Mouse (Mus musculus): Measurements from ENCODE around the gene Sox4.

The Sox4 gene

DNA sequence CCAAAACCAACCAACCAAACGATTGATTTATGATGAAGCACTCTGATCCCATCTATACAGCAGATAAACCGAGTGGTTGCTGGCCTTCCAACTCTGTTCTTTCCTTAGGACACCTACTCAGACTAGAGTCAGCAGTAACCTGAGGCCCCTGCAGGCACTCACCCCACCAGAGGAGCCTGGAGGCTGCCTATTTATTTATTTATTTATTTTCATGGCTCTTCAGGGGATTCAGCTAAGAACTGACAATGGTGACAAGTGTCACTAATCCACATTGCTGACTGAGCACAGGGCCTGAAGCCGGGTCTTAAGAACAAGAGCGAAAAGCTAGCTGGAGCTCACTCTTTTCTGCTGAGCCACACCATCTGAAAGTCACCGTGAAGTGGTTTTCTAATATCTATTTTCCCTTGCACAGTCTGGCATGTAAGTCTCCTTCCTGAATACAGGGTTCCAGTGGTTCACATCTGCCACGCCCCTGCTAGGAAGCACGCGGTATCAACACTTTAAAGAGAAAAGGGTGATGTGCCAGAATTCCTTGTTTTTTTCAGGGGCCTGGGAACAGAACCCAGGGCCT, 6.9 kb downstream of the Sox4 start:
- DNase-seq (ENCODE audit: low spot score), result no peak

DNA sequence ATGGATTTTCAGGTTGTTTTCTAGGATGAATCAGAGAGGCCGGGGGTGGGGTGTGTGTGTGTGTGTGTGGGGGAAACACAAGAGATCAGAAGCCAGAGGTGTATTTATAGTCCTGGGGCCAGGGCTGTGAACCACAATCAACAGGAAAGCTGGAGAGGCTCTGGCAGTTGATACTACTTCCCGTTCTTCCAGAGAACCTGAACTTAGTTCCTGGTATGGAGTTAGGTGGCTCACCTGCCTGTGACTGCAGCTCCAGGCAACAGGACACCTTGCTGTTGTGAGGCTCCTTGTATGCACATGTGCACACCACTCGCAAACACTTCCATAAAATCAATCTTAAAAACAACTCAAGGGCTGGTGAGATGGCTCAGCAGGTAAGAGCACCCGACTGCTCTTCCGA, 7.8 kb downstream of the Sox4 start:
- no peak for DNase-seq (ENCODE audit: low spot score)

DNA sequence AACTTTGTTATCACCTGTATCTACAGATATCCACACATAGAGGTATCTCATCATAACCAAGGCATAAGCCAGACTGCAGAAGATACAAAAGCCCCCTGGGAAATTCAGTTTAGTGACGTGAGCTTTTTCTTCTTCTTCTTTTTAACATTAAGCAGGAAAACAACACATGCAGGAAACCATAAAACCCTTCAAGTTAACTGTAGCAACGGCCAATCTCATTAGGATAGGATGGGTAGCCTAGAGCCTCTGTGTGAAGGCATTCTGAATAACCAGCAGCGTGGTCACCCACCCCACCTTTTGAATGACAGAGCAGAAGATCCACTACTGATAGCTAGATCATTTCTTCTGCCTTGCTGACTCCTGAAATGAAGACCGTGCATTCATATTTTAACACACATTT, 10.6 kb downstream of the Sox4 start:
- DNase-seq (ENCODE audit: low spot score), result no peak

DNA sequence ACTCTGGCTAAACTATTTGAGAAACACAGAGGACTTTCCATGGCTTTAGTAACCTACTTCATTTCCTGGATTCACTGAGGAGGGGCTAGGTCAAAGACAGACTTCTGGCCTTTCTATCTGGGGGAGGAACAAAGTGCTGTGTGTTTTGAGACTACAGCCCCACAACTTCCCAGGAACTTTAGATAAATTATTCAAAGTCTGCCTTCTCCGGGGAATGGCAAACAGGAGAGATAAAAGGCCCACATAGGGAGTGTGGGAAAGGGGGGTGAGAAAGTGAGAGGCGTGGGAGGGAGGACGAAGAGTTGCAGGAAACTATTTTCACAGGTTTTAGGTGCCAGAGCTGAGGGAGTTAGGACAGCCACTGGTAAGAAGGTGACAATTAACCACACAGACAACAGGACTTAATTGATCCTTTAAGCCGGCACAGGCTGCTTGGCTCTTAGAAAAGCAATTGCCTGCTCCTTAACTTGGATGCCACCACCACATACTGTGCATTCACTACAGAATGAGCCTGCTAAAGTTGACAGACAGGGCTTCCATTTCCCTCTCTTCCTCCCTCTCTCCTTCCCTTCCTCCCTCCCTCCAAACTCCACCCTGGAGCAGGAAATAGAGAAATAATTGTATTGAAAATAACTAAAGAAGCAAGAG, 11.4 kb downstream of the Sox4 start:
- DNase-seq (ENCODE audit: low spot score), result no peak

DNA sequence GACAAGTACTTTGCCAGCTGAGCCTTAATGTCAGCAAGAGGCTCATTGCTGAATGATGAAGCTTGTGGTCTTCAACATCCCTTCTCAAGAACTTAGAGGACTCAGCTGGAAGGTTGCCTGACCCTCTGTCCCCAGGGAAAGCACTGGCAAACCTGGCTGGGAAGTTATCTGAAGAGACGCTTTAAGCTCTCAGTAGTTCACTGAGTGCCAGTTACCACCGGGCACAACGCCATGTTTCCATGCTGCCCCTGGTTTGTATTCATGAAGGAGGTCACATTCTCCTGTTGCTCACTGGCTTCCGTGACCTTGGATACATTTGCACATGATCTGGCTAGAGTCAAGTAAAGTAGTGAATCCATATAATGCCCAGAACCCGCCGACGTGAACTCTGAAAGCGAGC, 20.1 kb downstream of the Sox4 start:
- DNase-seq (ENCODE audit: low spot score), result no peak

DNA sequence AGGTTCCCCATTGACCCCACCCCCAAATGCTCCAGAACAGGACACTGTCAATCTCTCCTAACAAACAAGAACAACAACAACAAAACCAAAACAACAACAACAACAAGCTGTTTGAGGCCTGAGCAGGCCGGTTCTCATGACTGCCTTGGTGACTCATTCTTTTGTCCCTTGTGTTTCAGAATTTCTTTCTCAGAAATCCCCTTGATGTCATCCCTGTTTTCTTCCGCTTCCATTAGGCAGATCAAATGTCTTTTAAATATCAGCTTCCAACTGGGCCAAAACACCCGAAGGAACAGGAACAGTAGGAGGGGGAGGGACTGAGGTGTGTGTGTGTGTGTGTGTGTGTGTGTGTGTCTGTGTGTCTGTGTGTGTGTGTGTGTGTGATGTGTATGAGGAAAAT, 21.7 kb downstream of the Sox4 start:
- peak; percentile 47 for DNase-seq (ENCODE audit: low spot score)

DNA sequence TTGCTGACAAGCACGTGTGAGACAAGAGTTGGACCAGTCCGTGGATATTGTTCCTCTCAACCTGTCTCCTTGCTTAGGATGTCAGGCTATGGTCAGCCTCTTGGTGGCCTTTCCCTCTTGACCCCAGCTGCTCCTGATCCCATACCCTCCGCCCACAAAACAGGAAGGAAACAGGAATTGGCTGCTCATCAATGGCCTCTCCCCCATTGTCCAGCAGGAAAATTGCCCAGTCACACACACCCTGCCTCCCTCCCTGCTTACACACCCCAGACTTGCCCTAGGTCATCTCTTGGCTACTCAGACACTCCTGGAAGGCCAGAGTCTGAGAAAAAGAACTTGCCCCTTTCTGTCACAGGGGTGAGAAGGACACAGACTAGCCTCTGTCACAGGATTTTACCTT, 22.2 kb downstream of the Sox4 start:
- no peak for DNase-seq (ENCODE audit: low spot score)

DNA sequence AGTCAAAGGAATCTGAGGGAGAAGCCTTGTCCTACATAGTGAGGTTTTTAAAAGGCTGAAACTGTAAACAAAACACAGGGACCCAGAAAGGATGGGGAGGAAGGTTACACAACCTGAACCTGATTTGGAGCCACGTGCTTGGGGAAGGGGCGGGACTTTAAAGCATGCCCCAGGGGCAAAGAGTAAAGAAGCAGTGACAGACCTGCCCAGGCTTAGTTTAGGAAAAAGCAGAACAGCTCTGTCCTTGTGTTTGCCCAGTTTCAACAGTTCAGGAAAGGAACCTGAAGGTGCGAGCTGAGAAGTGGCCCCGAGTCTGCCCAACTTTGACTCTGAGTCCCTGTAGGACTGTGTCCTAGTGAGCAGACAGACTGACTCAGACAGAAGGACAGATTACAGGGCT, 23.1 kb downstream of the Sox4 start:
- DNase-seq (ENCODE audit: low spot score), result no peak

DNA sequence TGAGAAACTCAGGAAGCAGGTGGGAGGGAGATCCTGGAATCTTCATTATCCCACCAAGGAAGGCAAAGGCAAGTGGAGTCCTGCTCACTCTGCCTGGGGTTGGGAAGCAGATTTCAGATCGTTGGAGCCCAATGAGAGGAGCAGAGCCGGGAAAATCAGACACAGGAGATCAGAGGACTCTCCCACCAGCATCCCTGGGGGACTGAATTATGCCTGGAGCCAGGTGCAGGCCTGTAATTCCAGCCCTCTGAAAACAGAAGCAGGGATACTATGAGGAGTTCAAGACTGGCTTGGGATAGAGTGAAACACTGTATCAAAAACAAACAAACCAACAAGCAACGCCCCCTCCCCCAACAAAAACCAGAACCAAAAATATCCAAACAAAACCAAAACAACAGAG, 23.6 kb downstream of the Sox4 start:
- DNase-seq (ENCODE audit: low spot score), result no peak

DNA sequence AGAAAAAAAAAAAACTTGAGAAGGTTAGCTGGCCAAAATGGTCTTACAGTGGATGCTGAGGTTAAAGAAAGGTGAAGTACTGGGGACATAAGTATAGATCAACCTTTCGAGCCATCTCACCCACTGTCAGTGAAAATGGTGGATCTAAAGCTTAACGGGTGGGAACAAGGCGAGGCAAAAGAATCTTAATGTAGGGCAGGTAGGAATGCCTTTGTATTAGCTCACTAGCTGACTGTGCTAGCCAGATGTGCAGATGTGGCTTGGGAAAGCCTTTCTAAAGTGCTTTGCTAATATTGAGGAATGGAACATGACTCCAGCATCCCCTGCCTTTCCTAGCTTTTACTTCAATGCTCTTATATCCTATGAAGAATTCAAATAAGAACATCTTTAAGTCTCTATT, 30.4 kb downstream of the Sox4 start:
- no peak for DNase-seq (ENCODE audit: low spot score)

DNA sequence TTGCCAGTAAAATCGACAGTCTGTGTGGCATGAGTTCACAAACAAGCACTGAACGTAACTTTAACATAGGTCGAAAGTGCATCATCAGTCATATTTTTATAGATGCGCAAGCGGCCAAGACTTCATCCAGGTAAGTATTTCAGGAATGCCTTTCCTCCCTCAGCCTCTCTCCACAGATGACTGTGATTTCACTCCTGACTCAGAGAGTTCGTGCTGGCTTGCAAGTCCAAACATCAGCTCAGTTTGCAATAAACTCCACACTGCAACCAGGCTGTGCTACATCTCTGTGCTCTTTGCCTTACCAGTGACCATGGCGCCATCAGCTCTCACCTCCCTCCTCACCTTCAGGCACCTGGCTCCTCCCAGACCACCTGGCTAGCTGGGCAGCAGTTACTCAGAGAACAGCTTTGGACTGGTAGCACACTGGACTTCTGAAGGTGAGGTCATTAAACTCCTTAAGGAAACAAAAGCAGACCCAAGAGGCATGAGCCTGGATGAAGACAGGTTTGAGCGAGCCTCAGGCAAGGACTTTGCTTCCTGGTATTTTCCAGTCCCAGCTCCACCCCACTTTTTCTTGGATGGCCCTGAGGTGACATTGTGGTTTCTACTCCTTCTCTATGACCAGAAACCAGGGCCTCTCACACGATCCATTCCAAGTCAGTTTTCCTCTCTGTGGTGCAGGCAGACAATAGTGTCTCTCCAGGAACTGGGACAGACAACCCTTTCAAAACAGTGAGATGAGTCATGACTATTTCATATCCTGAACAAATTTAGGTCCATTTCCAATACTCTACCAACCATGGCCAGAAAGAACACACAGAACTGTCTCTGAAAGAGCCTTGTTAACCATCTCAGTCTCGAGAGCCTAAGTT, 35.9 kb downstream of the Sox4 start:
- DNase-seq (ENCODE audit: low spot score), result no peak

DNA sequence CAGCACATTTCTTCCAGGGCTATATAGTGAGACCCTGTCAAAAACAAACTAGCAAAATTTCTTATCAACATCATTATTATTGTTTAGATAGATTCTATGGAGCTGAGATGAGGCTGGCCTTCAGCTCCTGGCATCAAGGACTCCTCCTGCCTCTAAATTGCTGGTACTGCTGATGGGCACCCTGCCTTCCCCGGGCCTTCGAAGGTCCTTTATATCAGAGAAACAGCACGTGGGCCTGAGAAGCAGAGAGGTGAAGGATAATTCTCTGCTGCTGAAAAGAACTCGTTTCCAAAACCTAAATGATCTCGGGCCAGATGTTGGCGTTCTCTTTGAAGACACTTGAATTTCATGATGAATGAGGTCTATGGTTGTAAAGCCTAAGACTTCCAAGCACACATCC, 39.9 kb downstream of the Sox4 start:
- no peak for DNase-seq (ENCODE audit: low spot score)

DNA sequence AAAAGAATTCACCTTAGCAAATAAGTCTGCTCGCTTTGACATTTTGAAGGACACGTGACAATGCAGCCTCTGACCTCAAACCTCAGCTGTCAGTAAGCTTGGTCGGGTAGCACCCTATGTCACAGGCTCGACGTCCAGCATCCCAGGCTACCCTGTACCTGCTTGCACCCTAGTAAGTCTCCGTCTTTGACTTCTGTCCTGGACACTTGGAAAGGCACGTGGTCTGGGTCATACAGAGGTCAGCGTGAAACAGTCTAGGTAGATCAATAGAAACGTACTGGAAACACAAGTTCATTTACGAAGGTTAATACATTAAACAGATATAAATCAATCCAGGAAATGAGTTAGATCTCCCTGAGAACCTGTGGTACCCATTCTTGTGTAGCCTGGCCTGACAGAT, 46.5 kb downstream of the Sox4 start:
- no peak for DNase-seq (ENCODE audit: low spot score)

Measured in MN1 (cell line).